Mouse (Mus musculus): ENCODE measurements around the gene Sorcs1.

Sorcs1 gene

DNA sequence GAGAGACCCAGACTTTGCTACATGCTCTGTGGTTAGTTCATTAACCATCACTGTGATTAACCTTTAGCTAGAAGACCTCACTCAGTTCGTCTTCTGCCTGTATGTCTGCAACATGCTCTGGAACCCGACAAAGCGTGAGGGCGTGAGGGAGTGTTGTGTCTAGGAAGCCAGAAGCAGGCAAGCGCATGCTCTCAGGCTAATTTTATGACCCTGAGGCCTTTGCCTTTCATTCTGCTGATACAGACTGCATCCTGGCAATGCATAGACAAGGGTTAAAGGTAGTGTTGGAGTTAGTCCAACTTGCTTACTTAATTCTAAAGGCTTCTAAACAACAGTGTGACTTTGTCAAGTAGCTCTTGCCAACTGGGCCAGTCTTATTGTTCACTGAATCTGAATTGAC, 458.0 kb downstream of the Sorcs1 start:
- no peak for DNase-seq (ENCODE audit: low read depth, low spot score)

DNA sequence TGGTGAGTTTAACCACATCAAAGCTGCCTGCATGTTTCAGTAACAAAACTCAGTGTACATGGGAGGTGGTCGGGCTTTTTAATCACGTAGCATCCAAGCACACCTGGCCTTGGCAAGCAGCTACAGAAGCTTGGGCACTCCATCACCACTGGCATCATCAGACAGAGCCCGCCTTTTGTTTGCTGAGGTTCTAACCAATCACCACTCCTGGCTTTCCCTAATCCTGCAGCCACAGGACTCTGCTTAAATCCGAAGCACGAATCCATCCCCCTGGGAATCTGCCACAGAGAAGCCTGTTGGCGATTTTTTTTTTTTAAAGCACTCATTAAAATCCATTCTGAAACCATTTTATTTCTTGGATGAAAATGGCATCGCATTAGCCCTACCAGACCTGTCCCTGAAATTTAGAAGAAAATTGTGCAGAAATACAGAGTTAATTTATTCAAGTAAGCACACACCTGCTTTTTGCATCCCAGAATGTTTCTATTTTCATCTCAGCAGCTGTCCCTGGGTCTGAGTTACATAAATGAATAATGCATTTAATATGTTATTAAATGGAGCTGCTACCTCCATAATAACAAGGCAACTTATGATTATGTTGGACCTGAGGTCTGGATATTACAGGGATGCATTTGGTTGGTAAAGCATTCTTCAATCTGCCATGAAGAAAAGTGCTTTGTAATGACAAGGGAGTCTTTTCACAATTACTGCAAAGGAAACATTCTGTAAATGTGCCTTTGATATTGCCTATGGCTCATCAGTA, 463.8 kb downstream of the Sorcs1 start:
- DNase-seq (ENCODE audit: low read depth, low spot score): no peak

DNA sequence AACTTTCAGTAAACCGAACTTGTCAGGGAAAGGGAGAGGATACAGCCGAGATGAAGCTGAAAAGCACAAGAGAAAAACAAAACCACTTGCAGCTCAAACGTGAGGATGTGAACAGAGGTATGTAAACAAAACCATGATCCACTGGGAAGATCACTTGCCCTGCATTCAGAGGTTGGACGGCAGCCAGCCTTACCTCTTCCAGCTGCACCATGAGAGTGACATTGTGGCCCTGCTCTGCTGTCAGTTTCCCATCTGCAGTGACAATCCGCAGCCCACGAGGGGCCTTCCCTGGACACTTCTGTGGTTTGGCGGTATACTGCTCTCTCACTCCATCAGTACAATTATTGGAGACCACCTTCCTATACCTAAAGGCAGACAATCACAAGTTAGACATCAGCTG, 468.0 kb downstream of the Sorcs1 start:
- no peak for DNase-seq (ENCODE audit: low read depth, low spot score)

GRCm38 (mm10) chr19:50204341-50204740, 474.1 kb downstream of the Sorcs1 start:
- DNase-seq (ENCODE audit: low read depth, low spot score): no peak

DNA sequence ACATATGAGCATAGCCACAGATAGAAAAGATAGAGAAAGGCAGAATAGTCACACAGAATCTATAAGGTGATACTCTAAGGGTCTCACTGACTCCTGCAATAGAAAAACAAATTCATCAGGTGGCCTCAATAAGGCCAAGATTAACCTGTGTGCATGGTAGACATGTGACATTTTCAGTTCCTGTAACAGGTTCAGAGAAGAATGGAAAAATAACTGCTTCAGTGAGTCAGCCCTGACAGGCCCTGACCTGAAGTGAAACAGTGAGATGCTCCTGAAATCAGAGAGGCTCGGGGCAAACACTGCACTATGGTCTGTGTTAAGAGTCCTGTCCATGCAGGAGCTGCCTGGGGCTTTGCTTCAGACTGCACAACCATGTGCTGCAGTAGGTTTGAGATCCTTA, 481.9 kb downstream of the Sorcs1 start:
- no peak for DNase-seq (ENCODE audit: low read depth, low spot score)

DNA sequence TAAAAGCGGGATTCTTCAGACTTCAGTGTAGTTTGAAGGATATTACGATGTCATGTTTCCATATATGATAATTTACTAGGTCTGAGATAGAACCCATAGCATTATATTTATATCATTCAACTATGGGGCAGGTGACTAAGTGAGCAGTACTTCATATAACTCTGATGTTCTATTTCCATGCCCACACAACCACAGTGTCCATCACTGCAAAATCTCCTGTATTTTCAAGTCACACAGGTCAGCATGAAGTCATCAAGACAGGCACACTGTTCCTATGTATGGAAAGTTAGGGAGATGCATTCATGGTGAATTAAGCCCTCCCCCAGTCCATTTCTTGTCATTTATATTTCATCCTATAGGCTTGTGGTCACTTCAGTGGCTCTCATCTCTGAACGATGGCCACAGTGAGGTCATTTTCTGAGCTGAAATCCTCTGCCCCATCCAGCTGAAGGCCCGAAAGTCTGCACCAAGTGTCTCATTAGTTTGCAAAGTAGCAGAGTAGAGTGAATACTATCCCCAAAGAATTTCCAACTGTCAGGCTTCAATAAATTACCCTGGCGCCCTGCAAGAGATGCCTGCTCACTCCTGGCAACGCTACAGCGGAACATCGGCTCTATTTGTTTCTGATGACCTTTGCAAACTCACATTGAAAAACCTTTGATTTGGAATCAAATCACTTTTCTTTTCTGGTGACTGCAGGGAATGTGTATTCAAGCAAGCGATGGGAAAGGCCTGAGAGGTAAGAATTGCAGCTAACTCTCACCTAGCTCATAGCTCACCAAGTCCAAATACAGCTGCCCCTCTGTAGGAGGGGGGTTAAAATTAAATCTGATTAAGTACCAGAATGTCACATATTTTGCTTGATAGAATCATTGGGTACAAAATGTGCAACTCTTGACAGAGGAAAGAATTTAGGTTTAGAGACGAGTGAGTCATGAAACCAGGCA, 492.4 kb downstream of the Sorcs1 start:
- DNase-seq (ENCODE audit: low read depth, low spot score): no peak

DNA sequence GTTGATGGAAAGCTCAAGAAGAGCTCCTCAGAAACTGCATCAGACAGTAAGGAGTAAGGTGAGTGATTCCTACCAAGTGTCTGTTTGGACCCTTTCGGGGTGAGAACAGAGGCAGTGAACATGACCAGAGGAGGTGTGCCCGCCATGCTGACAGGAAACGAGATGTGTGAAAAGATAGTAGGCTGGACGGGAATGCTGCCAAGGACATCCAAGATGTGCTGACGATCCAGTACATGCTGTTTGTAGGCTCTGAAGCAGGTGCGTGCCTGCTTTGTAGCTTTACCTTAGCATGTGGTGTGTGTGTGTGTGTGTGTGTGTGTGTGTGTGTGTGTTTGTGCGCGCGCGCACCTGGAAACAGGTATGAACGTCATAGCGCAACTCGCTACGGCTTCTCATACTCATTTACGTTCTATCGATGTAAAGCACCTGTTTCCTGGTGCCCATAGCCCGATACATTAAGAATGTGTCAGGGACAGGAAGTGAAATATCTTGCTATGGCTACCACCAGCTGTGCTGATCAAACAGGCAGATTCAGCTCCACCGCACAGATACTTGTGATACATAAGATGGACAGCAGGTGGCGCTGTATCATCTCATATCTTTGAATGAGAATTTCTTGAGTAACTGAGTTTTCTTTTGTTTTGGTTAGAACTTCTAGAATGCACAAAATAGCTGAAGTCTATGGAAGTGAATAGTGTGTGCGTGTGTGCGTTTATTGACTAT, 493.4 kb downstream of the Sorcs1 start:
- no peak for DNase-seq (ENCODE audit: low read depth, low spot score)

DNA sequence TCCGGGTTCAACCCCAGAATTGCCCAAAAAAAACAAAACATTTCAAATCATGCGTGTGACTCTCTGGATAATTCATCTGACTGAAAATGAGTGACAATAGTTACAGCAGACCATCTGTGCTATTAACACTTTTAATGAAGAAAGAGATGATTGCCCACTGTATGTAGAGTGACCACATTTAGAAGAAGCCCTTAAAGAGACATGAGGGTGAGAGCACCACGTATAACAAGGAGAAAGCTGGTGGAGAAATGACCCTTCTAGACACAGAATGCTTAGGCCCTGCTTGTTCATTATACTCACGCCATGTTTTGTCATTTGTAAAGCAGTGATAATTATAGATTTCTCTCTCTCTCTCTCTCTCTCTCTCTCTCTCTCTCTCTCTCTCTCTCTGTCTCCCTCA, 499.6 kb downstream of the Sorcs1 start:
- no peak for DNase-seq (ENCODE audit: low read depth, low spot score)

GRCm38 (mm10) chr19:50178151-50178550, 500.3 kb downstream of the Sorcs1 start:
- no peak for DNase-seq (ENCODE audit: low read depth, low spot score)

DNA sequence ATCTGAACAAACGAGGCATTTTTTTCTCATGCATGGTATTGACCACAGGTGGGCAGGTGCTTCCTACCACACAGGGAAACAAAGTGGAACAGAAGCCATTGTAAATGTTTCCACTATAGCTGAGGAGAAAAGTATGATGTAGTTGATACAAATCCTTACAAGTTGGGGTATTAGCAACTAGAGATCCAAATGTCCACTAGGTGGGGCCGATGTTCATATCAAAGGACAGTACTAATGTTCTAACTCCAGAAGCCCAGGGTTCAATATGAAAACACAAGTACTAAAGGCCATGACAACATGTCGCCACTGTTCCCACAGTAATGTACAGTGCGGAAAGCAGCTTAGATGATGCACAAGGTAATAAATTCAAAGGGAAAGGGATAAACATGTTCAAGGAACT, 506.6 kb downstream of the Sorcs1 start:
- DNase-seq (ENCODE audit: low read depth, low spot score): no peak

GRCm38 (mm10) chr19:50151111-50151510, 527.3 kb downstream of the Sorcs1 start:
- no peak for DNase-seq (ENCODE audit: low read depth, low spot score)

DNA sequence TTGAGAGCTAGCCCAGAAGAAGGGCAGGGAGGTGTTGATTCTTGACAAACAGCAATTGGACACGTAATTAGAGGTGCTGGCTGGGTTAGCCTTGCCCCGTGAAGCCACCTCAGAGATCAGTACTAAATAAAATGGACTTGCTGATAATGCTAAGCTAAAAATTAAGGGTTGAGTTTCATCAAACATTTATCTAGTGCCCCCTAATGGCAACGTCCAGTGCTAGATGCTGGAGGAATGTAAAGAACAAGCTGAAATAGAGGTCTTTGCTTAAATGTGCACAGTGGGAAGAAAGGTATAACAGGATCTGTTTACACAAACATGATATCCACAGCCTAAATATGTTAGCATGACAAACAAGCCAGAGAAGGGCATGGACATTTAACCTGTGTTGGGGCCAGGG, 532.5 kb downstream of the Sorcs1 start:
- no peak for DNase-seq (ENCODE audit: low read depth, low spot score)

DNA sequence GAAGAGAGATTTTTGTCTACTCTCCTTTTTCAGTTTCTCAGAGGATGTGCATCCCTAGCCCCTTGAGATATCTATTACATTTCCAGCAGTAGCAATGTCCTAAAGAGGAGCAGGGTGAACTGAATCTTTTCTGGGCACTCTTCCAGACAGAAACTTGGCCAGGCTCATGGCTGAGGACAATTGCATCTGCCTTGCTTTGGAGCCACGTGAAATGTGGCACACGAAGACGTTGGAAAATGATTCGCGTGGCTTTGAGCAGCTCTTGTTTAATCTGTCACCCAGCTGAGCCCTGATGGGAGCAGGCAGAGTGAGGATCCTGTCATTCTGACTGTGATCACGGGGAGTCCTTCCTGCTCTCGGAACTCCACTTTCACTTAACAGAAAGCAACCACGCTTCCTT, 536.6 kb downstream of the Sorcs1 start:
- DNase-seq (ENCODE audit: low read depth, low spot score): no peak

GRCm38 (mm10) chr19:50134656-50135055, 543.8 kb downstream of the Sorcs1 start:
- DNase-seq (ENCODE audit: low read depth, low spot score): no peak

DNA sequence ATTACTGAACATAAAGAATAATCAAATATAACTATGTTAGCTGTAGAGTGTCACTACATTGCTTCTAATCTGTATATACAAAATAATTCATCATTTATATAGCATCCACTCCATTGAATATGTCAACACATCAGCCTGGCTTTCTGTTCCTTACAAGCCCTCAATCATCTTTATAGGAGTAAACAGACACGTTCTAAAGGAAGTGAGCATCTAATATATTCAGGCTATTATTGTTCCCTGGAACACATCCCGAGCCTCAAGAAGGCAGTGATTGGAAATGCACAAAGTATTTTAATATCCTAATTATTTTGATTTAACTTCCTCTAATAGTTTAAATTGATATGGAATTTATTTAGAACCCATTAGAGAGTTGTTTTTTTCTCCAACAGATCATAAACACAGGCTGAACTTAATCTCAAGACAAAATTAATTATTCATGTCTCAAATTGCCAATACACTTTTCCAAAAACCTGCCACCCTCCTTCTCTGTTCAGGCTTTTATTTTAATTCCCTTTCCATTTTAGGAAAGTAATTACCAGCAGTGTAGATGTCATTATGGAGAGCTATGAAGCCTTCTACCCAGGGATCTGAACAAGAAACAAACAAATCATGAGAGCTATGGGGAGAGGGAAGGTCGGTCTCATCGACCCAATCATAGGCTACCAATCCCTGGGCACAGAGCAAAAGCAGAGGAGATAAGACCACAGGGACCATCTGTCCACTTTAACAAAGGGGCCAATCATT, 572.4 kb downstream of the Sorcs1 start:
- DNase-seq (ENCODE audit: low read depth, low spot score): no peak
